ENCODE assay signal across 14 mouse cellular contexts in the genomic region with DNA sequence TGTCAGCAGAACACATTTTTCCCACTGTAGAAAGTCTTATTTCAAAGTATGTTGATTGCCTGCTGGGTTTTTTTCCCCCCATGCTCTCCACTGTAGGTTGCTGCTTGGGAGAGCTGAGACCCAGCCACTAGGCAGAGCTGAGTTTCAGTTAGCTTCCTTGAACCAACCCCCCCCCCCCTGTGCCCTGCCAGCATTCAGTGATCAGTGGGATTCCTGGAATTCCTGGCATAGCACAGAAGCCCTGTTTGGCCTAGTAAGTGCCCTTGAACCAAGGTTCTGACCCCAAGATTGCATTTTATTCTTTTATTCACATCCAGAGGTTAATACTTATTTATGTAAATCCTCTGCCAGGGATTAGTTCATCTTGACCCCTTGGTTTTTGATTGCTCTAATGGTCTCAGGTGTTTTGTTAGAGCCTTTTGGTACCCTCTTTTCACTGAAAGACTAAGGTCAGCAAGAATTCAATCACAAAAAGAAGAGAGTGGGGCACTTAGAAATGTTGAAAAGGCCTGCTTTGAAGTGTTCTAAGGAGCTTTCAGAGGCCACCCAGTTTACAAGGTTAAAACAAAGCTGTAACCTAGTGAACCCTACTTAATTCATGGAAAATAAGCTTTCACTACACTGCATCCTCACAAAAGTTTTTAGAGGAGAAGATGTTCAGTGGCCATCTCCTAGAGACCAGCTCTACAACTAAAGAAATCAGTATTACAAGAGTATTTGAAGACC.
A peak's percentile ranks its signal among the peaks of the same experiment; 100 is the strongest.
DNase-seq lines count a peak whose midpoint lies in the region; ATAC-seq lines count a peak whose summit lies in the region.
"Had no signal": no experiment of that assay in that cellular context is flagged by ENCODE, and none has a peak within 500 bp of the region (broad histone marks: within the 10 kb centered on the region; RNA-seq: fewer than 3 reads in every experiment).

No protein-coding gene starts in this region.

- no peak overlapping the region for H3K4me3 ChIP-seq in forebrain, embryonic 11.5 days (ENCODE audit: low read depth, low read length)
- no peak overlapping the region for H3K4me3 ChIP-seq in forebrain, embryonic 15.5 days
- H3K4me3 ChIP-seq: liver, embryonic 15.5 days; myocyte had no signal

- H3K4me2 ChIP-seq in forebrain, embryonic 11.5 days (ENCODE audit: low read depth, low read length, severe bottlenecking): no peak overlapping the region
- H3K4me2 ChIP-seq in forebrain, embryonic 15.5 days (replicated peaks): no peak overlapping the region
- H3K4me2 ChIP-seq: liver, embryonic 15.5 days had no signal

- peak; percentile 91 for ATAC-seq in forebrain, embryonic 11.5 days (replicated peaks; ENCODE audit: low FRiP score)
- no peak; the same call in 1 of the 2 replicates for ATAC-seq in forebrain, embryonic 15.5 days (replicated peaks)
- ATAC-seq in monocyte, adult 5-6 weeks (replicated peaks; ENCODE audit: insufficient number of reproducible peaks, low FRiP score, low TSS enrichment, poor library complexity, severe bottlenecking): no peak
- no peak for ATAC-seq in megakaryocyte progenitor cell, adult 5-6 weeks (replicated peaks; ENCODE audit: poor library complexity)

- no peaks in the 10 kb centered on the region for H3K9me3 ChIP-seq in forebrain, embryonic 11.5 days (ENCODE audit: control insufficient read depth, low read length)
- no peaks in the 10 kb centered on the region for H3K9me3 ChIP-seq in forebrain, embryonic 15.5 days
- H3K9me3 ChIP-seq: liver, embryonic 15.5 days had no signal

- intact Hi-C loops in left cerebral cortex, postnatal 4 days (cut with DNase I): no loop called here

- no peaks in the 10 kb centered on the region for H3K27me3 ChIP-seq in forebrain, embryonic 11.5 days (ENCODE audit: control insufficient read depth, insufficient read depth, low read length)
- no peaks in the 10 kb centered on the region for H3K27me3 ChIP-seq in forebrain, embryonic 15.5 days
- H3K27me3 ChIP-seq: liver, embryonic 15.5 days had no signal

- no peak overlapping the region for H3K9ac ChIP-seq in forebrain, embryonic 11.5 days (ENCODE audit: low read length)
- H3K9ac ChIP-seq in forebrain, embryonic 15.5 days (replicated peaks): no peak overlapping the region
- H3K9ac ChIP-seq: liver, embryonic 15.5 days had no signal

- peak; percentile 62 for DNase-seq in forebrain, embryonic 11.5 days (ENCODE audit: low spot score)
- DNase-seq in 3134 (ENCODE audit: extremely low read depth, insufficient read length, low spot score): peak; percentile 34
- DNase-seq in embryo, embryonic 10 days (ENCODE audit: low spot score): peak; percentile 48
- peak; percentile 18 for DNase-seq in kidney, postnatal 10 days
- DNase-seq in left cerebral cortex, postnatal 4 days: no peak
- DNase-seq: B cell, adult 2 months; cerebellum, adult 9-10 months; heart, adult 11 months; heart, postnatal 4 days had no signal

- H3K27ac ChIP-seq in forebrain, embryonic 11.5 days (ENCODE audit: low read depth, low read length): no peak overlapping the region
- H3K27ac ChIP-seq in forebrain, embryonic 15.5 days (replicated peaks): no peak overlapping the region
- H3K27ac ChIP-seq: liver, embryonic 15.5 days had no signal

- H3K4me1 ChIP-seq in forebrain, embryonic 11.5 days (replicated peaks; ENCODE audit: control insufficient read depth, insufficient read depth, low read length): no peaks in the 10 kb centered on the region
- 0 out of 2 replicates have a peak, but pooled peaks cover 2% of the 10 kb centered on the region for H3K4me1 ChIP-seq in forebrain, embryonic 15.5 days
- H3K4me1 ChIP-seq: liver, embryonic 15.5 days had no signal

- H3K36me3 ChIP-seq in forebrain, embryonic 11.5 days (ENCODE audit: control insufficient read depth, insufficient read depth, low read length): no peaks in the 10 kb centered on the region
- H3K36me3 ChIP-seq in forebrain, embryonic 15.5 days: no peaks in the 10 kb centered on the region
- H3K36me3 ChIP-seq: liver, embryonic 15.5 days had no signal
